Mouse (Mus musculus) left cerebral cortex, adult 8-10 months (tissue): ENCODE measurements around the gene Coil. TPM values are rescaled to one million over a fixed set of nuclear protein-coding genes. Genes with fewer than 3 reads are reported as not detected.
"Not testable (repeated sequence)": the region's sequence is repeated elsewhere in the genome, so short reads cannot be mapped to it uniquely, and the experiment has no call there.

Experiments
- DNase-seq, 2 experiments: peaks; one replicate each; pipeline ENCODE4 v3.0.0; 2022; ENCODE audit warnings: low spot score in 2 of 2
- total RNA-seq, 4 experiments: library from RNA; stranded (reverse); gene quantifications; 2 replicates each; pipeline ENCODE4 v1.2.4; 2022

Gene Coil
- total RNA-seq, 4 experiments from 2014 or later, result 20.2 to 21.6 (median 21.0) TPM

DNA sequence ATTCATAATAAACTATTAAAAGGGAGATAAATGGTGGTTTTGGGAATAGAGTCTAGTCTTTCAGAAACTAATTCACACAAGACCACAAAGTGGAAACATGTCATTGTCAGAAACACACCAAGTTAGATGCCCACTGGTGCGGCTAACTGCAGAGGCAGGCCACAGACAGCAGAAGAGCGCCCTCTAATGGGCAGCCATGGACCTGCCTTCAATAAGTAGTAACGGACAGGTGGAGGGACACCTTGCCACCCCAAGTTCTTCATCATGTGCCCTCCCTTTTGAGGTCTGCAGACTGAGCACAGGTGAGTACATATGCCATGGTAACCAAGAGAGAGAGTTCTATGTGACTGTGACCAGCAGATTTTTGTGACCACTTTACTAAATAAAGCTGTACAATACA lies 69.3 kb downstream of the Coil start:
- DNase-seq, result peak; percentile 34 to 37

DNA sequence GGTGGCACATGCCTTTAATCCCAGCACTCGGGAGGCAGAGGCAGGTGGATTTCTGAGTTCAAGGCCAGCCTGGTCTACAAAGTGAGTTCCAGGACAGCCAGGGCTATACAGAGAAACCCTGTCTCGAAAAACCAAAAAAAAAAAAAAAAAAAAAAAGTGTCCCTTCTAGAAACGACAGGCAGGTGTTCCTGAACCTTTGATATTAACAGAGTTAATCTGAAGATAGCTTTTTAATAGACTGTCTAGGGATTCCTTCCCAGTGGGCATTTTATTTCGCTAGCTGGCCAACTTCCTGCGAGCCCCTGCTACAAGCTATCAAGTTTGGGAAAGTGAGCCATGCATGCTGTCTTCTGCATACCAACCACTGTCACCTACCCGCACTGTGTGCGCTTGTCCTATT lies 71.0 kb downstream of the Coil start:
- not testable (repeated sequence) for DNase-seq

Other genes with a start within 250 kb of the Coil start
- 10 to 100 TPM; 41.6 to 46.5 (median 43.0) TPM for gene Akap1, start 105.7 kb upstream of the Coil start, total RNA-seq
- 10 to 100 TPM; 18.7 to 25.9 (median 22.0) TPM for gene Scpep1, start 14.8 kb upstream of the Coil start, total RNA-seq
- gene Elobl, start 3.3 kb upstream of the Coil start, total RNA-seq, result not detected
- 1 to 10 TPM; 4.6 to 6.3 (median 5.7) TPM for gene Trim25, start 29.1 kb downstream of the Coil start, total RNA-seq
- 10 to 100 TPM; 50.3 to 60.2 (median 53.3) TPM for gene Dgke, start 96.6 kb downstream of the Coil start, total RNA-seq
- gene Gm525, start 103.6 kb downstream of the Coil start, total RNA-seq, result not detected